Mouse (Mus musculus) c-Kit-positive CD71-positive TER-119-negative erythroid progenitor cells, embryonic 14.5 days (primary cell): Measurements from ENCODE around the gene B4galt2.

Source experiments
- DNase-seq: peaks from one replicate; pipeline ENCODE4 v3.0.0-alpha.2; 2013; ENCODE audit warnings: low read depth

Gene B4galt2

GRCm38 (mm10) chr4:117834845-117835530, 48.3 kb downstream of the B4galt2 start:
- DNase-seq: peak; percentile 81

- DNase-seq: no peak
These were observed 48.8 kb downstream of the B4galt2 start, which contains the start of gene Slc6a9 for GRCm38 (mm10) chr4:117834457-117834844. Gene Slc6a9, plus strand, starts transcription at chr4:117834506.

- DNase-seq: no peak
These were observed 51.2 kb downstream of the B4galt2 start for GRCm38 (mm10) chr4:117831920-117832691.

GRCm38 (mm10) chr4:117831499-117831898, 51.8 kb downstream of the B4galt2 start:
- DNase-seq: no peak

- DNase-seq: no peak
These were observed 52.5 kb downstream of the B4galt2 start for GRCm38 (mm10) chr4:117830801-117831200.

- peak; percentile 83 for DNase-seq
These were observed 53.1 kb downstream of the B4galt2 start for GRCm38 (mm10) chr4:117830124-117830551.

- DNase-seq: no peak
These were observed 53.8 kb downstream of the B4galt2 start for GRCm38 (mm10) chr4:117829260-117830123.

GRCm38 (mm10) chr4:117828572-117829145, 54.6 kb downstream of the B4galt2 start:
- no peak for DNase-seq
